Mouse (Mus musculus): ENCODE data around the gene Klf8. TPM values are rescaled to one million over a fixed set of nuclear protein-coding genes. Genes with fewer than 3 reads are reported as not detected.
"Not testable (repeated sequence)": the region's sequence is repeated elsewhere in the genome, so short reads cannot be mapped to it uniquely, and the experiment has no call there.

Gene Klf8
- polyA plus RNA-seq, 1 experiment = 3.5 TPM

DNA sequence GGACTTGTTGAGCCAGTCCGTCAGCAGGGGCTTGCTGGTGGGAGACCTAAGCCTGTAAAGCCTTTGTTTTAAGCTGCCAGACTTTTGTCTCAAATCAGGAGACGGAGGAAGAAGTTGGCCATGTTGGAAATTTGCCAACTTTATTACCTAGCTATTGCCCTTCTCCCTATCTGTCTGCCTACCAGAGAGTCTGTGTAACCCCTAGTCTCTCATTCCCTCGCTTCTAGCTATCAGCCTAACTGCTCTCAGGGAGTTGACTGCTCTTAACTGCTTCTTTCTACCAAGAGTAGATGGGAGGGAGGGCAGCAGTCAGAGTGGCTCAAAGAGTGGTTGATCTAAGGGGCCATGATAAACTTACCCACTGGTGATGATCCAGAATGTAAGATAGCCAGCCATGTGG, 85.8 kb downstream of the Klf8 start:
- no peak for TF ChIP-seq CTCF (IDR thresholded peaks at IDR 0.05; ENCODE audit: borderline replicate concordance, insufficient read depth, low read length)
- TF ChIP-seq POLR2A (IDR thresholded peaks at IDR 0.05; ENCODE audit: low read depth, low read length) = no peak

DNA sequence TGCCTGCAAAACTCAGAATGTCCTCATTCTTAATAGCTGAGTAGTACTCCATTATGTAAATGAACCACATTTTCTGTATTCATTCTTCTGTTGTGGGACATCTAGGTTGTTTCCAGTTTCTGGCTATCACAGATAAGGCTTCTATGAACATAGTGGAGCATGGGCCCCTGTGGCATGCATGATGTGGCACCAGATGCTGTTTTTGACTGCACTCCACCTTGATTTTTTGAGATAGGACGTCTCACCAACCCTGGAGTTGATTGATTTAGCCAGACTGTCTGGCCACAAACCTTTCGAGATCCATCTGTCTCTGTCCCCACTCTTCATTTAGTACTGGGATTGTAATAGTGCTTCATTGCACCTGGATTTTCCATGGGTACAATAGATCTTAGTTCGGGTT, 96.9 kb downstream of the Klf8 start:
- not testable (repeated sequence) for H3K4me3 ChIP-seq (ENCODE audit: insufficient read depth, low read length); H3K4me1 ChIP-seq (ENCODE audit: control insufficient read depth, insufficient read depth, low read length); H3K27ac ChIP-seq (ENCODE audit: insufficient read depth, low read length)

More for the DNA sequence above, 85.8 kb downstream of the Klf8 start:
- Histone ChIP-seq H3K4me3 (ENCODE audit: insufficient read depth, low read length) (no peak overlapping the region), H3K4me1 (ENCODE audit: control insufficient read depth, insufficient read depth, low read length) (no peaks in the 10 kb centered on the region), H3K27ac (ENCODE audit: insufficient read depth, low read length) (no peak overlapping the region)

DNA sequence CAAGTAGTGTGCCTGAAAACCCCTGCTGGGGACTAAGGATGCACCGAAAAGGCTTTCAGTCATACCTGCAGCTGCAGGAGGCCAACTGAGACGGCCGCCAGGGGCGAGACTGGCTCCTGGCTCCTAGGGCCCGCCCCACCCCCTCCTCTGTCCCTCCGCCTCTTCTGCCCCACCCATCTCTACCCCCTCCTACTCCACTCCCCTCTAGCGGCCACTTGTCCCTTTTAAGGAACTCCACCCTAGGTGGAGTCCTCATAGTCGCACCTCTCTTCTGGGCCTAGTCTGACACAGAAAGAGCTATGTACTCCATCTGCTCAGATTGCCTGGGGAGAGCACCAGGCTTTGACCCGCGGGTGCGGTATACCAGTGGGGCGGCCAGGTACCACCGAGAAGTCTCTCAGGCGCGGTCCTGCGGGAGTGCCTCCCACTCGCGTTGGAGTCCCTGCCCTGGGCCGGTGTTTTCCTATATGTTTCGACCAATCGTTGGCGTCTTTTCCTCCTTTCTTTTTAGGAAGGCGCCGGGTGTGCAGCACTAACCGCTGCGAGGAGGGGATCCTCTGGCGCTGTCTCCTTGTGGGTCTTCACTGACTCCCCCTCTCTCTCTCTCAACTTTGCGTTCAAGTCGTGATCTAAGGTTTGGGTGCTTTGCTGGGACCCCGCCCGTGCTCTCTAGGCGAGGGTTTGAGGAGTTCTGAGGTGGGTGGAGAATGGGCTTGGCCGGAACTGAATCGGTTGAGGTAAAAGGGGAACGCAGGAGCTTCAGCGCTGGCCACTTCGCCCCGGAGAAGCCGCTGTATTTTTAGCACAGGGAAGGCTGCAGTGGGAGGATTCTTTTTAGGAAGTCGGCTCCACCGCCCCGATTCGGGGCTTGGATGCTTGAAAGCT, 122.3 kb downstream of the Klf8 start:
- H3K27ac ChIP-seq (ENCODE audit: insufficient read depth, low read length) = no peak overlapping the region
- TF ChIP-seq CTCF (IDR thresholded peaks at IDR 0.05; ENCODE audit: borderline replicate concordance, insufficient read depth, low read length) = no peak
- peak; percentile 29; the same call in 1 of the 2 replicates for TF ChIP-seq POLR2A (IDR thresholded peaks at IDR 0.05; ENCODE audit: low read depth, low read length)
- H3K4me3 ChIP-seq (ENCODE audit: insufficient read depth, low read length) = peak overlapping the region; percentile 53
- H3K4me1 ChIP-seq (ENCODE audit: control insufficient read depth, insufficient read depth, low read length) = no peaks in the 10 kb centered on the region; the same call in 1 of the 2 replicates

GRCm38 (mm10) chrX:153360216-153360590, 122.9 kb downstream of the Klf8 start:
- Histone ChIP-seq H3K4me1 (ENCODE audit: control insufficient read depth, insufficient read depth, low read length) (no peaks in the 10 kb centered on the region; the same call in 1 of the 2 replicates), H3K4me3 (ENCODE audit: insufficient read depth, low read length) (peak overlapping the region; percentile 53), H3K27ac (ENCODE audit: insufficient read depth, low read length) (no peak overlapping the region)
- TF ChIP-seq POLR2A (IDR thresholded peaks at IDR 0.05; ENCODE audit: low read depth, low read length) (no peak), CTCF (IDR thresholded peaks at IDR 0.05; ENCODE audit: borderline replicate concordance, insufficient read depth, low read length) (no peak)

DNA sequence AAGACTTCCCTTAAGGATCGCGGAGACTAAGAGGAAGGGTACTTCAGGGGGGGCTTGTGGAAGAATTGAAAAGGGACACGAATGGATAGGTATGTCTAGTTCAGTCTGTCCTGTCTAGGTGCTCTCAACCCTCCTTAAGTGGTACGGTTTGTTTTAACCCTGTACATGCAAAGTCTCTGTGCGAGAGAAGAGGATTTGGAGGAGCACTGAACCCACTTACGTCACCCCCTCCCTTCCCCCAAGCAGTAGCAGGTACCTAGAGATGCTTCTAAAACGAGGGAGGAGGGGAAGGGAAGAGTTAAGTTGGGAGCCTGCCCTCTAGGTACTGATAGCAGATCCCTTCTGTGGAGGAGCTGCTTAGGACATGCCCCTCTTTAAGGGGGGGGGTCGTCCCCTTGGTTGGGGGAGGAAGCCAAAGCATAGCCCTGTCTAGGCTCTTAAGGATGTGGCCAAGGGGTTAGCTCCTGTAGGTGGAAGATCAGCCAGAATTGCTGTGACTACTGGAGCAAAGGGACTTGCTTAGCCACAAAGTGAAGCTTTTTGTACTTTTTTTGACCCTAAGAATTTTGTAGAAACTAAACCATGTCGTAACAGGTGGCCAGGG, 123.5 kb downstream of the Klf8 start:
- Histone ChIP-seq H3K27ac (ENCODE audit: insufficient read depth, low read length) (no peak overlapping the region), H3K4me3 (ENCODE audit: insufficient read depth, low read length) (peak overlapping the region; percentile 53), H3K4me1 (ENCODE audit: control insufficient read depth, insufficient read depth, low read length) (no peaks in the 10 kb centered on the region; the same call in 1 of the 2 replicates)
- TF ChIP-seq POLR2A (IDR thresholded peaks at IDR 0.05; ENCODE audit: low read depth, low read length) (no peak), CTCF (IDR thresholded peaks at IDR 0.05; ENCODE audit: borderline replicate concordance, insufficient read depth, low read length) (no peak)

DNA sequence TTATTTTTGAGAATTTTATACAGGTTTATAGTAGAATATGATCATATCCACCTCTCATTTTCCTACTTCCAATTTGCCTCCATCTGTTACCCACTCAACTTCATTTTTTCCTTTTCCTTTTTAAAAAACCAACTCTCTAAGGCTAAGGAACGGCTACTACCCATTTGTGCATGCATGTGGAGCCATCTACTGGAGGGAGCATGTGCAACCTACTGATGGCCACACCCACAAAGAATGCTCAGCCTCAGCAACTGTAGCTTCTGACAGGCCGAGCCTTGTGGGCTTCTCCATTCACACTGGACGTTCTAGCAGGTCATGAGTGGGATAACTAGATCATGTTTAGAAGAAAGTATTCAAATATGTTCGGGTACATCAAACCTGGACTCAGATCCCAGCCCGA, 129.5 kb downstream of the Klf8 start:
- peak; percentile 57; the same call in 1 of the 2 replicates for TF ChIP-seq CTCF (IDR thresholded peaks at IDR 0.05; ENCODE audit: borderline replicate concordance, insufficient read depth, low read length)
- TF ChIP-seq POLR2A (IDR thresholded peaks at IDR 0.05; ENCODE audit: low read depth, low read length) = no peak
- H3K4me3 ChIP-seq (ENCODE audit: insufficient read depth, low read length) = no peak overlapping the region

GRCm38 (mm10) chrX:153369780-153370179, 132.5 kb downstream of the Klf8 start:
- Histone ChIP-seq H3K27ac (ENCODE audit: insufficient read depth, low read length) (no peak overlapping the region), H3K4me1 (ENCODE audit: control insufficient read depth, insufficient read depth, low read length) (no peaks in the 10 kb centered on the region), H3K4me3 (ENCODE audit: insufficient read depth, low read length) (no peak overlapping the region)
- TF ChIP-seq POLR2A (IDR thresholded peaks at IDR 0.05; ENCODE audit: low read depth, low read length) (no peak), CTCF (IDR thresholded peaks at IDR 0.05; ENCODE audit: borderline replicate concordance, insufficient read depth, low read length) (no peak)

More for the DNA sequence above, 129.5 kb downstream of the Klf8 start:
- Histone ChIP-seq H3K27ac (ENCODE audit: insufficient read depth, low read length) (no peak overlapping the region), H3K4me1 (ENCODE audit: control insufficient read depth, insufficient read depth, low read length) (no peaks in the 10 kb centered on the region)

DNA sequence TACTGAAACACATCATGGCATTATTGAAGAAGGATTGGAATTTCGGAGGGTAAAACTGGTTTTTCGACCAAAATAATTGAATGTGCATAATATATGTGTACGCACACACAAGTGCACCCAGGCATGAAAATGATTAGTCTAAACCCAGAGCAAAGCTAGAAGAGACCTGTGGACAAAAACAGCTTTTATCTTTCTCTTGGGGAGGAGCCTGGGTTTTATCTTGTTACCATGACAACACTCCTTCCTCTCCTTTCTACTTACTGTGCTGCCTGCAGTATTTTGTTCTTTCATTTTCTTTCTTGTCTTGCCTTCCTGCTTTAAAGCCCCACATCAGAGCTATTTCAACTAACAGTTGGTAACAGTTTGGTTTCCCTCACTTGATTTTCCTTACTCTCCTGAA, 137.8 kb downstream of the Klf8 start:
- TF ChIP-seq CTCF (IDR thresholded peaks at IDR 0.05; ENCODE audit: borderline replicate concordance, insufficient read depth, low read length) (no peak), POLR2A (IDR thresholded peaks at IDR 0.05; ENCODE audit: low read depth, low read length) (no peak)
- Histone ChIP-seq H3K4me1 (ENCODE audit: control insufficient read depth, insufficient read depth, low read length) (no peaks in the 10 kb centered on the region), H3K4me3 (ENCODE audit: insufficient read depth, low read length) (no peak overlapping the region), H3K27ac (ENCODE audit: insufficient read depth, low read length) (no peak overlapping the region)

DNA sequence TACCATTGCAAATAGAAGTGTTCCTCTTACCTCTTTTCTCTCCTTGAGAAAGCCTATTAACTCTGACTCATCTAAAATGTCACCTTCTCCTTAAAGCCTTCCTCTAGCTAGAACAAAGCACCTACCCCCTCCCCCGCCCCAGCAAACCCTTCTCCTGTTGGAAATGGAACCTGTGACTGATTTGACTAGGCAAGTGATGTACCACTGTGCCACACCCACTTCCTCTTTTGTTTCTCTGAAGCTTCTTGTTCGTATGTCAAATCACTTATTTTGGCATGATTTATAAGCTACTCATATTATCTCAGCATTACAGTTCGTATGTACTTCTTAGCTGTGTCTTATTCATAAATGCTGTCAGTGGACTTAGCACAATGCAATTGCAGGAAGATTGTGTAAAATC, 144.5 kb downstream of the Klf8 start:
- TF ChIP-seq POLR2A (IDR thresholded peaks at IDR 0.05; ENCODE audit: low read depth, low read length) (no peak), CTCF (IDR thresholded peaks at IDR 0.05; ENCODE audit: borderline replicate concordance, insufficient read depth, low read length) (no peak)
- Histone ChIP-seq H3K27ac (ENCODE audit: insufficient read depth, low read length) (no peak overlapping the region), H3K4me1 (ENCODE audit: control insufficient read depth, insufficient read depth, low read length) (no peaks in the 10 kb centered on the region), H3K4me3 (ENCODE audit: insufficient read depth, low read length) (no peak overlapping the region)

- TF ChIP-seq POLR2A (IDR thresholded peaks at IDR 0.05; ENCODE audit: low read depth, low read length) (no peak), CTCF (IDR thresholded peaks at IDR 0.05; ENCODE audit: borderline replicate concordance, insufficient read depth, low read length) (no peak)
- no peak overlapping the region for H3K27ac ChIP-seq (ENCODE audit: insufficient read depth, low read length)
- H3K4me1 ChIP-seq (ENCODE audit: control insufficient read depth, insufficient read depth, low read length) = no peaks in the 10 kb centered on the region
Observed at GRCm38 (mm10) chrX:153389291-153389690, 152.0 kb downstream of the Klf8 start.

More at GRCm38 (mm10) chrX:153389291-153389690, 152.0 kb downstream of the Klf8 start:
- no peak overlapping the region for H3K4me3 ChIP-seq (ENCODE audit: insufficient read depth, low read length)
